ENCODE assay signal across 23 mouse cellular contexts in genomic region chr10:88150381-88150780, GRCm38 (mm10). TPM values are rescaled to one million over a fixed set of nuclear protein-coding genes. Genes with fewer than 3 reads are reported as not detected.
A peak's percentile ranks its signal among the peaks of the same experiment; 100 is the strongest.
DNase-seq lines count a peak whose midpoint lies in the region; ATAC-seq lines count a peak whose summit lies in the region.
"Had no signal": no experiment of that assay in that cellular context is flagged by ENCODE, and none has a peak within 500 bp of the region (broad histone marks: within the 10 kb centered on the region; RNA-seq: fewer than 3 reads in every experiment).

No protein-coding gene starts in this region.

- no peak for ATAC-seq in CD4-positive, CD25-positive, alpha-beta regulatory T cell, adult 4 months
- ATAC-seq: forebrain, embryonic 15.5 days; hindbrain, postnatal 0 days; inflammation-experienced regulatory T-cells, adult 6 months; intestine, embryonic 16.5 days had no signal

- DNase-seq in 416B (ENCODE audit: low read depth) (peak; percentile 71), NIH3T3 (ENCODE audit: low read depth) (peak; percentile 66)
- peak; percentile 32 for DNase-seq in fibroblast of lung, adult 2 months (ENCODE audit: low read depth)
- DNase-seq in heart, adult 9 months (ENCODE audit: low spot score in 2 of 2) = no peak
- DNase-seq in neural tube, embryonic 10.5 days (ENCODE audit: extremely low spot score, low spot score) = no peak
- DNase-seq: adrenal gland, adult 2 months; adrenal gland, postnatal 14 days; cerebellum, adult 11-12 months; cerebellum, adult 8-10 months; cerebellum, postnatal 10 days; cerebellum, postnatal 36 days; gastrocnemius, postnatal 25 days; heart, adult 18-20 months; heart, postnatal 14 days; heart, postnatal 4 days; kidney, adult 18-20 months had no signal

RNA-seq across cellular contexts. Expression of gene Nup37, which starts 3.6 kb away (rescaled TPM):
- 10 to 100 TPM; 30.8 to 38.6 TPM for polyA plus RNA-seq in CD4-positive, CD25-positive, alpha-beta regulatory T cell, adult 4 months (2017; shearing (Covaris generic))

RNA-seq across cellular contexts. Expression of gene Parpbp, which starts 3.6 kb away (rescaled TPM):
- 1 to 10 TPM; 1.2 to 2.2 TPM for polyA plus RNA-seq in CD4-positive, CD25-positive, alpha-beta regulatory T cell, adult 4 months (2017; shearing (Covaris generic))

RNA-seq across cellular contexts. Expression of gene Washc3, which starts 50.5 kb away (rescaled TPM):
- polyA plus RNA-seq in CD4-positive, CD25-positive, alpha-beta regulatory T cell, adult 4 months (2017; shearing (Covaris generic)) = 100 to 1,000 TPM in 1 of 2 experiments, 10 to 100 TPM in 1; 89.4 to 124 TPM

RNA-seq across cellular contexts. Expression of gene Pmch, which starts 59.5 kb away (rescaled TPM):
- not detected for polyA plus RNA-seq in CD4-positive, CD25-positive, alpha-beta regulatory T cell, adult 4 months (2017; shearing (Covaris generic))
- polyA plus RNA-seq: adrenal gland, adult 2 months; G1E; gonadal fat pad, adult 2 months had no signal

Comparison
In these comparisons a context has a peak if more than half of its experiments do, and no peak if none do; other contexts are left out.
1. DNase-seq: peak in 416B (single experiment), NIH3T3 (single experiment) and fibroblast of lung, adult 2 months (single experiment); none in heart, adult 9 months (0 of 2) and neural tube, embryonic 10.5 days (single experiment).